Mouse (Mus musculus) gastrocnemius, postnatal 14 days (tissue): Measurements from ENCODE around the gene Plac1. TPM values are rescaled to one million over a fixed set of nuclear protein-coding genes. Genes with fewer than 3 reads are reported as not detected.
"Not testable (repeated sequence)": the region's sequence is repeated elsewhere in the genome, so short reads cannot be mapped to it uniquely, and the experiment has no call there.

Source experiments
- DNase-seq: peaks from one replicate; pipeline ENCODE4 v3.0.0; 2021; ENCODE audit warnings: mixed read lengths
- intact Hi-C: fragments of 180-260 bp; cut with DNase I; formaldehyde crosslinking; loops from one replicate; pipeline ENCODE4 v1.15.1; 2025; ENCODE audit warnings: low total_unique reads
- total RNA-seq, 2 experiments: library from RNA; stranded (reverse); gene quantifications; 2 replicates each; pipeline ENCODE4 v1.2.3; 2021

Plac1 gene
- total RNA-seq, 2 experiments from 2014 or later, result not detected

DNA sequence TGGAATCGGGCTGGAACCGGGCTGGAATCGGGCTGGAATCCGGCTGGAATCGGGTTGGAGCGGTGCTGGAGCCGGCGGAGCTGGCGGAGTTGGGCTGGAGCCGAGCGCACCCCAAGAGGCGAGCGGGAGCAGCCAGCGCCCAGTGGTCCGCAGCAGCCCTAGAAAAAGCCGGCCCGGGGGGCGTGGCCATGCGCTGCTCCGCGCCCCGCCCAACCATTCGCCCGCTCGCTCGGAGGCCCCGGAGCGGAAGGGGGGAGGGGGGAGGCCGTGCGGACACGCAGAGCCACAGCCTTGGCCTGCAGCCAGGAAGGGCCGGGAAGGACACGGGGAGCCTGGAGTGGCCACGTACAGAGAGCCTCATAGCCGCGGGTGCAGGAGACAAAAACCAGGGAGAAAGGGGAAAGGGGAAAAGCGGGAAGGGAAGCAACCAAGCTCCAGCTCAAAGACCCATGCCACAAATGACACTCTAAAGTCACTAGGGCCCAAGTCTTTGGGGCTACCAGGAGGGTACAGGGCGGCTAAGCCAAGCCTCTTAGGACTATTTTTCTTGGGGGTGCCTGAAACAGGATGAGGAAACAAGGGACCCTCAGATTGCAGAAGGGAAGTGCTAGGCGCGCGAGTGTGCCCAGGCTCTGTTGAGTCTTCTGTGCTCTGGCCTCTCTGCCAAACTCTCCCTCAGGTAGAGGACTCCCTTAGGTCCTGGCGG lies 182.7 kb downstream of the Plac1 start:
- intact Hi-C loops, result no loop called here

DNA sequence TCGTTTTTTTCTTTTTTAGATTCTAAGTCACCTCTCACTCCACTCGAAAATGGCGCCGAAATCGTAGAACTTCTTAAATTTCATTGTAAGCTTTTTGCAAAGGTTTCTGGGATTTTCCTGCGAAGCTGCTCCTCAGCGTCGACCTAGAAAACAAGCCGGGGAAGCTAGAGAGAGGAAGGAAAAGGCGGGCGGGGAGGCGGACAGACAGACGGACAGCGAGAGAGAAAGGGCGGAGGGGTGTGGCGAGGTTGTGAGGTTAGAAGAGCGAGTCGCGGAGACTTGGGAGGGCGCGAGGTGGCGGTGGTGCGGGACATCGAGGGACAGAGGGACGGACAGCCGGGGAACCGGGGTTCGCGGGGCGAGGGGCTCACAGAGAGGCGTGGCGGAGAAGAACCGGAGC lies 183.3 kb downstream of the Plac1 start:
- intact Hi-C loops, result no loop called here

More for the DNA sequence above, 182.7 kb downstream of the Plac1 start:
- peak; percentile 95 for DNase-seq

DNA sequence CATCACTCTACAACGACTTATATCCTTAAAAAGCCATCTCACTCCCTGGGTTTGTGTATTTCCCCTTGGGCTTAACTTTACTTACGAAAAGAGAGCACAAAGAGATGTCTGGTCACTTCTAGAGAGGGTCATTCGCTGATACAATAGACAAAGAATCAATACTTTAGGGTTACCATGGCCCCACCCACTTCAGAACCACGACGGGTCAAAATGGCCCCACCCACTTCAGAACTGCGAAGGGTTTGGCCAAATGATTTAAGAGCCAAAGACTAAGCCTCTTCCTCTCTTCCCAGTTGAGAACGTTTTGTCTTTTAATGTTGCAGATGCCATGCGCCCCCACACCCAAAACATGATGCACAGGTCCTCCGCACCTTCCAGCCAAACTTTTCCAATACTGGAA lies 184.1 kb downstream of the Plac1 start:
- DNase-seq, result peak; percentile 20

More for the DNA sequence above, 183.3 kb downstream of the Plac1 start:
- peak; percentile 44 for DNase-seq

DNA sequence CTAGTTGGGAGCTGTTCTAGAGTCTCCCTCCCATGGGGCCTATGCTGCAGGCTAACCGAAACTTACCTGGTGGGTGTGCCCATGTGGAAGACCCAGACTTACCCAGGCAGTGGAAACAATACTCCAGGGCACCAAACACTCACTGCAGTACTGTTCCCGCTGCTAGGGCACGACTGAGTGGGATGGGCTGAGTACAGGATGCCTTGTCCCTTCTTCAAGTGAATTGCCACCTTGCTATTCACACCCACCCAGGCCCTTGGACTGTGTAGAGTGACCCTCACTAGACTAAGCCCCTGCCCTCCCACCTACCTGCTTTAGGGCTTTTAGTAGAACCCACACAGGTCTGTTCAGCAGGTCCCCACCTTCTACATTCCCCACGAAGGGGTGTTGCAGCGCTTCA lies 186.0 kb downstream of the Plac1 start:
- no peak for DNase-seq
- intact Hi-C loops, result no loop called here

More for the DNA sequence above, 184.1 kb downstream of the Plac1 start:
- intact Hi-C loops, result no loop called here

DNA sequence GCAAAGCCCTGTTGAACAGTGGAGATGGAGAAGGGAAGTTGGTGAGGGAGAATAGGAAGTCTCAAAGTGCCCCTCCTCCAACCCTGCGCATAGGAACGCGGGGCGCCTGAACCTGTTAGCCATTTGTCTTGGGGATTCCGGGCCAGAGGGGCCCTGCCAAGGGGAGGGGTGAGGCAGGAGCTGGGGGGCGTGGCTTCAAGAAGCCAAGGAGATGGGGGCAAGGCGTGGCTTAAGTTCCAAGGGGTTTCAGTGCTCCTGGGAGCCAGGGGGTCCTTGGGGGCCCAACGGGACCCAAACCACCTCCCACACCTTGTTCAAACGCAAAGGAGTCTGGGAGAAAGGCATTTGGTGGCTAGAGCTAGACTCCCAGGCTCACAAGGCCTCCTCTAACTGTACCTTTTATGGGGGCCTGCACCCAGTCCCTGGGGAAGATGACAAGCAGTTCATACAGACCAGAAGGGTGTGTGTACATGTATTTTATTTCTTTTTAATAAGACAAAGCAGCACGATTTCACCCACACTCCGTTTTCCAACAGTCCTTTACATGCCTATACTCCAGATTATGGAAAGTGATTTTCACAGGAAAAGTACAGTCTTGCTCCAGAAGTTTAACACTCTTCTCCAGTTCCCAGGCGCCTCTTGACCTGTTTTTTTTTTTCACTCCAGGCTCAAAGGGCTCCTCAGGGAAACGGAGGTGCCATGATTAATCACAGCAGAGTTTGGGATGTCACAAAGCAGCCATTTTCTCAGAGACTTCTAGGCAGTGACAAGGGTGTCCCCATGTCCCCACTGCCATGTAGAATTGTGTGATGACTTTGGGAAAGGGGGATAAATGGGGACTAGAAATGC lies 187.0 kb downstream of the Plac1 start:
- DNase-seq, result peak; percentile 58
- intact Hi-C loops, result no loop called here

DNA sequence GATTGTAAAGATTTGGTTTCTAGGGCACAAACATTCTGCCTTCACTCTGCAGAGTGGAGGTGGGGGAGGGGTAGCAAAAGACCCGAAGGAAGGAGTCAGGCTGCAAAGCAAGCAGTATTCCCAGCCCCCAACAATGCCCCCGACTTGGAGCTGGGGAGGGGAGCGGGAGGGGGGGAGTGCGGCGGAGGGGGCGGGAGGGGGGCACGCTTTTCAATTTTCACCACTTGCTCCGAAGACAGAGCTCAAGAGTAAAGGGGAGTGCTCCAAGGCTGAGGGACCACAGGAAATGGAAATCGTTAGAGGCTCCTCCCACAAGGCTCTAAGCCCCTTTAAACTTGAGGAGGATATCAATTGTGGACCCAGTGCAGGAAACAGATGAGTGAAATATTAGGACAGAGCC lies 189.6 kb downstream of the Plac1 start:
- no peak for DNase-seq
- intact Hi-C loops, result no loop called here

DNA sequence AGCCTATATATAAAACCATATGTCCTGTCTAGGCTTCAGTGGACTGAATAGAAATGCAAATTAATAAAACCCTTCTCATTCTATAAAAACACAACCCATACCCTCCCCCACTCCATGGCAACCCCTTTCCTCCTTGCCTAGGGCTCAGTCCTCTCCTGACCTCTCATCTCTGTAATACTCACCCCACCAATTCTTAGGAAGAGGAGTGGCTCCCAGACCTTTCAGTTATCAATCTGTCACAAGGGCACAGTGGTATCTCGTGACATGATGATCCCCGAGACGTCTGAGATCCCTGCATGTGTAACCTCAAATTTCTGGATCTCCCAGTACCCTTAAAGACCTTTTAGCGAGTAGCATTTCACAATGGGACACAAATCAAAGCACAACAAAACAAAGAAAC lies 190.7 kb downstream of the Plac1 start:
- intact Hi-C loops, result no loop called here
- no peak for DNase-seq

DNA sequence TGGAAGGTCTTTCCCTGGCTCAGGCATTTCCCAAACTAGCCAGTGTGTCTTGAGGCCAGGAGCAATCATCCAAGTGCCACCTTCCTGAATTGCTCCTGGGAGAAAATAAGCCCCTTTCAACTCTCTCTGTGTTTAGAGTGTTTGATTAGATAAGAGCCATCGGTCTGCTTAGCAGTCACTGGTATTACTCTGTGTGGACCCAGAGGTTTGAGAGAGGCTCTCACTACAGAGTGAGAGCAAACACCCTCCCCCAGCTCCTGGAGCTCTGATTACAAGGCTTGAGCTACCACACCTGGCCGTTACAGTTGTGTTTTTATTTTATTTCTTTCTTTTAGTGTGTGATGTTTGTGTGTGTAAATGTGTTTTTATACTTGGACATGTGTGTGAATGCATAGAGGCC lies 193.0 kb downstream of the Plac1 start:
- intact Hi-C loops, result no loop called here
- no peak for DNase-seq

DNA sequence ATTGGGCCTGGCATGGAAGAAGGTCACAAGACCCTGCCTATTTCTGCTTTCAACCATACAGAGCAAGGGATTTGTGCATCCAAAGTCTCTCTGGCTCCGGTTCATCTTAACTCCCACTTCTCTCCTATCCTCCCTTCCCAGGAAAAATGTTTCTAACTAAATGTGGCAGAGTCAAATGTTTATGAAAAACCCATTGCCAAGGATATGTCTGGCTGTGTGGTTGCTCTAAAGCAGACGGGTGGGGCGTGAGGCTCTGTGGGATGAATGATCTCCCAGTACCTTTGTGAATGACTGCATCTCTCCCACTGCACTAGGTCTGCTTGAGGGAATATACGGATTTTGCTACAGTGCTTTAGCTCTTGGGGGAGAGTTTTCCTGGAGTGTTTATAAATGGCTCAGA lies 193.9 kb downstream of the Plac1 start:
- no peak for DNase-seq
- intact Hi-C loops, result no loop called here

DNA sequence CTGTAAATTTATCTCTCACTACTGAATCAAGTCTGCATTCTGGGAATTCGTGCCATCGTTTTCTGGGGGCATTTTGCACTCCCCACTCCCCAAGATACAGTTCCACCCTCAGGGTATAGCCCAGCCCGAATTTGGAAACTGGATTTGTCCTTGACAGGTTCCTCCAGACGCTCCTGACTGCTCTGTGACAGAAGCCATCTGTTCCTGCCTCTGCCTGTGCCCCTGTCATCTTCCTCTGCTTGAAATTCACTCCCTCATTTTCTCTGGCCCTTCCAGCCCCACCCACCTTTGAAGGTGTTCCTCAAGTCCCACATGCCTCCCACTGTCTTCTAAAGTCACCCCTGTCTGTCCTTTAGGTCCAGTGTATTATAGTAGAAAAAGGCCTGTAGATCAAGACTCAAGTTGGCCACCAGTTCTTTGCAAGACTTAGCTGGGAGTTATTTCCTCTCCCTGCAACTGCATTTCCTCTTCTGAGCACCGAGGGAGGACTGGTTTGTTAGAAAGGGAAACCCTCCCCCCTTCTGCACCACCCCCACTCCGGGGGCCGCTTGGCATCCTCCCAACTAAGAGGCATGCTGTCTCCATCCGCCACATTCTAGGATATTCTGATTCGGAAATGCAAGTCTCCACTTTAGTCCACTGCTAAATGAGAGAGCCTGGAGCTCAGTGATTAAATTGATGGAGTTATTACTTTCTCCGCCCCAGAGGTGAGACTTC lies 194.6 kb downstream of the Plac1 start:
- DNase-seq, result peak; percentile 14

DNA sequence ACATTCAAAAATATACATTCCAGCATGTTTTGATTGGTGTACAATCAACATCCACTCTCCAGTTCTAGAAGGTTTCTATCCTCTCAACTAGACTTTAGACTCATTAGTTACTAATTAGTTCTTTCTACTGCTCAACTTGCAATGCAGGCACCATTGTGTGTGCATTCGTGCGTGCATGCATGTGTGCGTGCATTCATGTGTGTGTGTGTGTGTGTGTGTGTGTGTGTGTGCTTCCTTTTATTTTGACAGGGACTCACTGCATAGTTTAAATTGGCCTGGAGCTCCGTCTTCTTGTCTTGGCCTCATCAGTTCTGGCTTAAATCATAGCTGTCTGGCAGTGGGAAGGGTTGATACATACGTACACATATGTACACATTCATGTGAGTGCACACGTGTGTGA lies 198.9 kb downstream of the Plac1 start:
- DNase-seq, result no peak
- intact Hi-C loops, result no loop called here

More for the DNA sequence above, 194.6 kb downstream of the Plac1 start:
- intact Hi-C loops, result no loop called here

DNA sequence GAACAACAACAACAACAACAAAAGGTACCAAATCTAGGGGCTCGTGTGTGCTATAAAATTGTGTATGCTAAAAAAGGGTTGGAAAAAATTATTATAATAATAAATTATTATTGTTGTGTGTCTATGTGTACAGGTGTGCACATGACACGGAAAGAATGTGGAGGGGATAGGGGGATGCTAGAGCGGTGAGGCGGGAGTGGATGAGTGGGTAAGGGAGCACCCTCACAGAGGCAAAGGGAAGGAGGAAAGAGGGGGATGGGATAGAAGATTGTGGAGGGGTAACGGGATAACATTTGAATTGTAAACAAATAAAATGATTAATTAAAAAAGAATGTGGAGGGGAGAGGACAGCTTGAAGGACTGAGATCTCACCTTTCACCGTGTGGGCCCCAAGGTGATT lies 199.8 kb downstream of the Plac1 start:
- no peak for DNase-seq
- intact Hi-C loops, result no loop called here

DNA sequence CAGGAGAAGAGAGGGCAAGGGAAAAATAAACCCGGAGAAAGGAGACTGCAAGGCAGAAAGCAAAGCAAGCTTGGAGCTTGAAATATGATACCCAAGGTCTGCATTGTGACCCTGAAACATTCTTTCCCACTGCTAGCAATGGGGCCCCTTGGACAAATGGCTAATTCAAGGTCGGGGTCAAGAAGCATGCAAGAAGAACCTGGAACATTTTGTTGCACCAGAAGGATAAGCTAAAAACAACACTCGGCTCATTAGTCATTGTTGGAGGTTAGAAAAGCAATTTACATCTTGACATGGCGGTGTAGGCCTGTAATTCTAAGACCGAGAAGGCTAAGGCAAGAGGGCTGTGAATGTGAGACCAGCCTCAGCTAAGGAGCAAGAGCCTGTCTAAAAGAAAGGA lies 200.3 kb downstream of the Plac1 start:
- intact Hi-C loops, result no loop called here

DNA sequence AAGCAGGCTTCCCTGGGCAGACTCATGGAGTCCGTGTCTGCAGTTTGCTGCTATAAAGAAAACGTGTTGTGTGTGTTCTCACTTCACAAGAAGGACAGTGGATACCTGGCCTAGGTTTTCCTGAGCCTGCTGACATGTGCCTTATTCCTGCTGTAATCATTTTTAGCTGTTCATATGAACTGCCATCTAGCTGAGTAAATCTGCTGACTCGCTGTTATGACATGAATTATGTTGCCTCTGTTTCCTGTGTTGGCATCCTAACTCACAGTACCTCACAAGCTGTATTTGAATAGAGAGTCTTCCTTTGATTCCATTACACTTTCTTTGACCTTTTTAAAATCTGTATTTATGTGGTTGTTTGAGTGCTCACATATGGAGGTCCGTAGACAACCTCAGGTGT lies 201.7 kb downstream of the Plac1 start:
- no peak for DNase-seq
- intact Hi-C loops, result no loop called here

More for the DNA sequence above, 200.3 kb downstream of the Plac1 start:
- DNase-seq, result no peak

DNA sequence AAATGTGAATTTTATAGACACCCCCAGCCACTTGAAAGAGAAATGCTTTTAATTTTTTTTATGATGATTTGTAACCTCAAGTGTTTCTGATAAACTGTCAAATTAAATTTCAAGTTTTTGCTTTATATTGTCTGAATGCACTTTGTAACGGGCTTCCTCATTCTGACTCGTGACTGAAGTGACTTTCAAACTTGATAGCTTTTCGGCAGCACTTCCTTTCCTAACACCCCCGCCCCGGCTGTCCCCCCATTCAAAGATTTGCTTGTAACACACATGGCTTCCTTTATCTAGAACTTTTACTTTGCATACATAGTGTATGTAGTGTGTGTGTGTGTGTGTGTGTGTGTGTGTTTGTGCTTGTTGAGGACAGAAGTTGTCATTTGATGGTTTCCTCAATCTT lies 210.4 kb downstream of the Plac1 start:
- intact Hi-C loops, result no loop called here

DNA sequence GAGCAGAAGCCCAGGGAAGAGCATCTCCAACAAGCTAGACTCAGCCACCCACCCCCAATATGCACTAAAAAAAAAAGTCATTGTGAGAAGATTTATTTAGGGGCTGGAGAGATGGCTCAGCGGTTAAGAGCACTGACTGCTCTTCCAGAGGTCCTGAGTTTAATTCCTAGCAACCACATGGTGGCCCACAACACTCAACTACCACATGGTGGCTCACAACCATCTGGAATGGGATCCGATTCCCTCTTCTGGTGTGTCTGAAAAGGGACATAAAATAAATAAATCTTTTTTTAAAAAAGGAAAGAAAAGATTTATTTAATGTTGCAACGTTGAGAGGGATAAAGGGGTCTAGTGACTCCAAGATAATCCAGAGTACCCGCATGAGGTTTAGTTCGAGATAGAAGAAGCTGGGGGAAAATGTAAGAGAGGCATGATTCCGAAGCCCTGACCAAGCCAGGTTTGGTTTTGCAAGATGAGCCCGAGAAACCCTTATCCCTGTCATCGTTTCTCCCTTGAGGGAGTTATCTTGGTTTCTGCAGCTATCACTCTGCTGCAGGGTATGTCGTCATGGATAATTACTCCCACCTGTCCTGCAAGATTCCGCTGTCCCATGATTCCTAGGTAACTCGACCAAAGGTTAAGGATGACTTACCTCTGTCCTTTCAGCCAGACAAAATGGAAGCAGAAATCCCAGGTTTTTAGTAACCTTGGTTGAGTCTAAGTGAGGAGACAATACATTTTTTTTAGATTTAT lies 214.3 kb downstream of the Plac1 start:
- intact Hi-C loops, result no loop called here
- DNase-seq, result no peak

More for the DNA sequence above, 210.4 kb downstream of the Plac1 start:
- no peak for DNase-seq

DNA sequence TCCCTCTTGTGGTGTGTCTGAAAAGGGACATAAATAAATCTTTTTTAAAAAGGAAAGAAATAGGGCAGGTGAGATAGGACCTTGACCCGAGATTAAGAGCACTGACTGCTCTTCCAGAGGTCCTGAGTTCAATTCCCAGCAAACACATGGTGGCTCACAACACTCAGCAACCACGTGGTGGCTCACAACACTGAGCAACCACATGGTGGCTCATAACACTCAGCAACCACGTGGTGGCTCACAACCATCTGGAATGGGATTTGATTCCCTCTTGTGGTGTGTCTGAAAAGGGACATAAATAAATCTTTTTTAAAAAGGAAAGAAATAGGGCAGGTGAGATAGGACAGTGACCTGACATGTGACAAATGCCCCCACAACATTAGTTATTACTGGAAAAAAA lies 215.6 kb downstream of the Plac1 start:
- peak; percentile 9 for DNase-seq
- intact Hi-C loops, result not testable (repeated sequence)

DNA sequence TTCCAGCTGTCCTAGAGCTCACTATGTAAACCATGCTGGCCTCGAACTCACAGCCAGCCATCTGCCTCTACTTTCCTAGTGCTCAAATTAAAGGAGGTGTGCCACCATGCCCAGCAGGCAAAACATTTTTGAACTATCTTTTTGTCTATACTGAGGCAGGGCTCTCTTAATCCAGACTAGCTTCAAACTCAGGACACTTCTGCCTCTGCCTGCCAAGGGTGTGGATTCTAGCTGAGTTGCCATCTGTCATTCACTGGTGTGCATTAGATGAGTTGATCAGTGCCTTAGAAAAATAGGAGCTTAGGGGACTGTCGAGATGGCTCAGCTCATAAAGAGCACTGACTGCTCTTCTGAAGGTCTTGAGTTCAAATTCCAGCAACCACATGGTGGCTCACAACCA lies 216.9 kb downstream of the Plac1 start:
- DNase-seq, result no peak
- intact Hi-C loops, result no loop called here
